Mouse (Mus musculus): ENCODE measurements around the gene Ntn3.

DNA sequence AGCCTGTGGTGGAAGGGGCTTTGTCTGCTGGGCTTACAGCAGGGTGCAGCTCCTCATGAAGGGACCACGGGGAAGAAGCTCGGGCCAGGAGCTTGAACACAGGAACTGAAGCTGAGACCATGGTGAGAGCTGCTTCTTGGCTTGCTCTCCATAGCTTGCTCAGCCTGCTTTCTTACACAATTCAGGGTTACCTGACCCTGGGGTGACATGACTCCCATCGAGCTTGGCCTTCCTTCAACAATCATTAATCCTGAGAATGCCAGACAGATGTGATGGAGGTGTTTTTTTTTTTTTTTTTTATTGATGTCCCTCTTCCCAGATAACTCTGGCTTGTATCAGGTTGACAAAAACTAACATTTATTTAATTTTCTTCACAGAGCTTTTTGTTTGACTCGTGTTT is 49.6 kb upstream of the Ntn3 start:
- TF ChIP-seq MAFK (IDR thresholded peaks at IDR 0.05; ENCODE audit: insufficient read depth, low read depth, low read length), result no peak
- no peak for TF ChIP-seq CHD2 (IDR thresholded peaks at IDR 0.05; ENCODE audit: low read depth, low read length)
- TF ChIP-seq ZNF384 (IDR thresholded peaks at IDR 0.05; ENCODE audit: low read depth, low read length), result no peak
- TF ChIP-seq HCFC1 (IDR thresholded peaks at IDR 0.05; ENCODE audit: borderline replicate concordance, insufficient read depth, low read length), result no peak
